Mouse (Mus musculus): Measurements from ENCODE around the gene Nmb. TPM values are rescaled to one million over a fixed set of nuclear protein-coding genes. Genes with fewer than 3 reads are reported as not detected.

Nmb gene
- polyA plus RNA-seq, 1 experiment from 2014 or later: 7.4 TPM

- Histone ChIP-seq H3K4me3 (no peak overlapping the region), H3K9me3 (no peaks in the 10 kb centered on the region), H3K4me1 (no peaks in the 10 kb centered on the region), H3K27ac (replicated peaks) (no peak overlapping the region), H3K36me3 (replicated peaks) (peaks cover 96% of the 10 kb centered on the region), H3K27me3 (replicated peaks; ENCODE audit: low read depth, poor library complexity, severe bottlenecking) (no peaks in the 10 kb centered on the region)
- DNase-seq (ENCODE audit: low spot score): no peak
- 93% methylated on average over 5 of the region's 5 CpGs for WGBS
Measured at GRCm38 (mm10) chr7:80919647-80920008, 14.8 kb upstream of the Nmb start.

- WGBS: 83% methylated on average over 8 of the region's 8 CpGs
- H3K36me3 ChIP-seq (replicated peaks): peaks cover 96% of the 10 kb centered on the region
- H3K9me3 ChIP-seq: no peaks in the 10 kb centered on the region
Measured at GRCm38 (mm10) chr7:80918982-80919646, 14.2 kb upstream of the Nmb start.

GRCm38 (mm10) chr7:80917916-80918465 is 13.1 kb upstream of the Nmb start:
- WGBS: 92% methylated on average over 4 of the region's 4 CpGs
- Histone ChIP-seq H3K4me1 (no peaks in the 10 kb centered on the region), H3K27ac (replicated peaks) (no peak overlapping the region), H3K9me3 (no peaks in the 10 kb centered on the region), H3K36me3 (replicated peaks) (peaks cover 98% of the 10 kb centered on the region), H3K4me3 (no peak overlapping the region), H3K27me3 (replicated peaks; ENCODE audit: low read depth, poor library complexity, severe bottlenecking) (no peaks in the 10 kb centered on the region)
- DNase-seq (ENCODE audit: low spot score): no peak

More at GRCm38 (mm10) chr7:80918982-80919646, 14.2 kb upstream of the Nmb start:
- DNase-seq (ENCODE audit: low spot score): no peak
- no peaks in the 10 kb centered on the region for H3K4me1 ChIP-seq
- no peak overlapping the region for H3K4me3 ChIP-seq
- no peak overlapping the region for H3K27ac ChIP-seq (replicated peaks)
- no peaks in the 10 kb centered on the region for H3K27me3 ChIP-seq (replicated peaks; ENCODE audit: low read depth, poor library complexity, severe bottlenecking)

GRCm38 (mm10) chr7:80912496-80912895 is 7.6 kb upstream of the Nmb start:
- H3K27me3 ChIP-seq (replicated peaks; ENCODE audit: low read depth, poor library complexity, severe bottlenecking): no peaks in the 10 kb centered on the region
- H3K27ac ChIP-seq (replicated peaks): no peak overlapping the region
- no peaks in the 10 kb centered on the region for H3K9me3 ChIP-seq
- WGBS: 86% methylated on average over 8 of the region's 8 CpGs
- H3K4me3 ChIP-seq: no peak overlapping the region
- no peak for DNase-seq (ENCODE audit: low spot score)
- peaks cover 97% of the 10 kb centered on the region for H3K36me3 ChIP-seq (replicated peaks)
- no peaks in the 10 kb centered on the region for H3K4me1 ChIP-seq

- no peaks in the 10 kb centered on the region for H3K4me1 ChIP-seq
- no peaks in the 10 kb centered on the region for H3K27me3 ChIP-seq (replicated peaks; ENCODE audit: low read depth, poor library complexity, severe bottlenecking)
- DNase-seq (ENCODE audit: low spot score): peak; percentile 34
- no peaks in the 10 kb centered on the region for H3K9me3 ChIP-seq
- no peak overlapping the region for H3K27ac ChIP-seq (replicated peaks)
- H3K4me3 ChIP-seq: no peak overlapping the region
- WGBS: 83% methylated on average over 7 of the region's 7 CpGs
- H3K36me3 ChIP-seq (replicated peaks): peaks cover 97% of the 10 kb centered on the region
Measured at GRCm38 (mm10) chr7:80911053-80911452, 6.2 kb upstream of the Nmb start.

- peaks cover 33% of the 10 kb centered on the region for H3K4me1 ChIP-seq
- DNase-seq (ENCODE audit: low spot score): no peak
- no peak overlapping the region for H3K27ac ChIP-seq (replicated peaks)
- H3K36me3 ChIP-seq (replicated peaks): peaks cover 50% of the 10 kb centered on the region
- H3K4me3 ChIP-seq: peak overlapping the region; percentile 66; the same call in 1 of the 2 replicates
- H3K27me3 ChIP-seq (replicated peaks; ENCODE audit: low read depth, poor library complexity, severe bottlenecking): no peaks in the 10 kb centered on the region
- H3K9me3 ChIP-seq: no peaks in the 10 kb centered on the region
- WGBS: 82% methylated on average over 11 of the region's 11 CpGs
Measured at GRCm38 (mm10) chr7:80903625-80904422, 1.1 kb downstream of the Nmb start.

GRCm38 (mm10) chr7:80901541-80902274 is 3.2 kb downstream of the Nmb start:
- no peaks in the 10 kb centered on the region for H3K9me3 ChIP-seq
- H3K36me3 ChIP-seq (replicated peaks): peaks cover 50% of the 10 kb centered on the region
- no peaks in the 10 kb centered on the region for H3K27me3 ChIP-seq (replicated peaks; ENCODE audit: low read depth, poor library complexity, severe bottlenecking)
- DNase-seq (ENCODE audit: low spot score): no peak
- 40% methylated on average over 15 of the region's 15 CpGs for WGBS
- H3K27ac ChIP-seq (replicated peaks): peak overlapping the region; percentile 87
- H3K4me3 ChIP-seq: peak overlapping the region; percentile 77
- H3K4me1 ChIP-seq: peaks cover 33% of the 10 kb centered on the region

GRCm38 (mm10) chr7:80900944-80901501 is 3.9 kb downstream of the Nmb start, which contains the start of gene Wdr73:
TSS of gene Wdr73 (minus strand) at chr7:80901269.
- H3K9me3 ChIP-seq: no peaks in the 10 kb centered on the region
- peaks cover 33% of the 10 kb centered on the region for H3K4me1 ChIP-seq
- peaks cover 50% of the 10 kb centered on the region for H3K36me3 ChIP-seq (replicated peaks)
- H3K27ac ChIP-seq (replicated peaks): peak within 1 kb of the TSS; percentile 87
- peak within 1 kb of the TSS; percentile 77 for H3K4me3 ChIP-seq
- under 1% methylated on average over 36 of the region's 36 CpGs for WGBS
- no peaks in the 10 kb centered on the region for H3K27me3 ChIP-seq (replicated peaks; ENCODE audit: low read depth, poor library complexity, severe bottlenecking)
- DNase-seq (ENCODE audit: low spot score): peak; percentile 95

- no peaks in the 10 kb centered on the region for H3K27me3 ChIP-seq (replicated peaks; ENCODE audit: low read depth, poor library complexity, severe bottlenecking)
- peaks cover 16% of the 10 kb centered on the region for H3K4me1 ChIP-seq
- no peak for DNase-seq (ENCODE audit: low spot score)
- no peak overlapping the region for H3K4me3 ChIP-seq
- peaks cover 71% of the 10 kb centered on the region for H3K36me3 ChIP-seq (replicated peaks)
- H3K27ac ChIP-seq (replicated peaks): no peak overlapping the region
- WGBS: 87% methylated on average over 4 of the region's 4 CpGs
- H3K9me3 ChIP-seq: no peaks in the 10 kb centered on the region
Measured at GRCm38 (mm10) chr7:80897721-80898120, 7.2 kb downstream of the Nmb start.

GRCm38 (mm10) chr7:80897134-80897533 is 7.7 kb downstream of the Nmb start:
- 91% methylated on average over 7 of the region's 7 CpGs for whole genome bisulfite sequencing
- Histone ChIP-seq H3K9me3 (no peaks in the 10 kb centered on the region), H3K27ac (replicated peaks) (no peak overlapping the region), H3K36me3 (replicated peaks) (peaks cover 74% of the 10 kb centered on the region), H3K27me3 (replicated peaks; ENCODE audit: low read depth, poor library complexity, severe bottlenecking) (no peaks in the 10 kb centered on the region), H3K4me3 (no peak overlapping the region), H3K4me1 (peaks cover 16% of the 10 kb centered on the region)
- no peak for DNase-seq (ENCODE audit: low spot score)

GRCm38 (mm10) chr7:80894815-80895519 is 9.9 kb downstream of the Nmb start:
- Histone ChIP-seq H3K4me3 (no peak overlapping the region), H3K36me3 (replicated peaks) (peaks cover 95% of the 10 kb centered on the region), H3K27ac (replicated peaks) (no peak overlapping the region), H3K4me1 (peaks cover 3% of the 10 kb centered on the region), H3K9me3 (no peaks in the 10 kb centered on the region), H3K27me3 (replicated peaks; ENCODE audit: low read depth, poor library complexity, severe bottlenecking) (no peaks in the 10 kb centered on the region)
- WGBS: 94% methylated on average over 14 of the region's 14 CpGs
- DNase-seq (ENCODE audit: low spot score): no peak
